Mouse (Mus musculus): ENCODE measurements around the gene Slamf9. TPM values are rescaled to one million over a fixed set of nuclear protein-coding genes. Genes with fewer than 3 reads are reported as not detected.

The Slamf9 gene
- polyA plus RNA-seq, 1 experiment from 2014 or later, result 1.5 TPM

DNA sequence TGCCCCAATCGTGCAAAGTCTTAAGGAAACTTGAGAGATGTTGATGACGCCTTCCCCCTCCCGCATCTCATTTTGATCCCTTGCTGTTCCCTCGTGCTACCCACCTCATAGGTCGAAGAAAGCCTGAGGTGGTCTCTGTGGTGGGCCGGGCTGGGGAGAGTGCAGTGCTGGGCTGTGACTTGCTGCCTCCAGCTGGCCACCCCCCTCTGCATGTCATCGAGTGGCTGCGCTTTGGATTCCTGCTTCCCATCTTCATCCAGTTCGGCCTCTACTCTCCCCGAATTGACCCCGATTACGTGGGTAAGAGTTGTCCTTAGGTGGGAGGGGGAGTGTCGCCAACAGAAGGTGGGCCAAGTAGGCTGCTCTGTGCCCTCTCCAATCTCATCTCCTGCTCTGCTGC is 9.5 kb downstream of the Slamf9 start:
- H3K4me2 ChIP-seq (ENCODE audit: low read depth, low read length), result no peak overlapping the region
- no peaks in the 10 kb centered on the region for H3K27me3 ChIP-seq (ENCODE audit: insufficient read depth, low read length)
- no peak overlapping the region for H3K9ac ChIP-seq (replicated peaks)
- no peaks in the 10 kb centered on the region for H3K9me3 ChIP-seq (ENCODE audit: low read length)
- H3K27ac ChIP-seq (ENCODE audit: low read depth), result no peak overlapping the region
- peaks cover 16% of the 10 kb centered on the region for H3K4me1 ChIP-seq (ENCODE audit: insufficient read depth)
- no peaks in the 10 kb centered on the region for H3K36me3 ChIP-seq (replicated peaks; ENCODE audit: insufficient read depth, low read length)
- DNase-seq (no peak), ATAC-seq (no peak)
- H3K4me3 ChIP-seq (ENCODE audit: low read depth, low read length), result no peak overlapping the region
- no peak for TF ChIP-seq EP300 (IDR thresholded peaks at IDR 0.05; ENCODE audit: low read depth)
- TF ChIP-seq CTCF (IDR thresholded peaks at IDR 0.05; ENCODE audit: low read depth), result no peak
- WGBS (ENCODE audit: insufficient replicate concordance), result 80% methylated on average over 13 of the region's 13 CpGs

DNA sequence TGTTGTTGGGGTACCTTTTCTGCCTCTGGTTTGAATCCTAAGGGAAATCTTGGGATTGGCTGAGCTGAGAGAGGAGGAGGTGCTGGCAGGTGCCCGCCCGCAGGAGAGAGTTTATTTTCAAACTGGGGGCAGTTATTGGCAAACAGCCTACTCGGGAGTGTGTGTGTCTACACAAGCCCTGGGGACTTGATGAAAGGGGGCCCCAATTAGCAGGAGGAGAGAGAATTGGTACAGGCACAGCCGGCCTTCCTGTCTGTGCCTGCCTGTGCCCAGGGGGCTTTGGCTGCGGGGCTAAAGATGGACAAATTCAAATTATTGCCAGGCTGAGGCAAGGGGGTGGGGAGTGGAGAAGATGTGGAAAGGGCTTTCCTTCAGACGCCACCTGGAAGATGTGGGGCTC is 10.7 kb downstream of the Slamf9 start:
- 76% methylated on average over 6 of the region's 6 CpGs for WGBS (ENCODE audit: insufficient replicate concordance)
- Histone ChIP-seq H3K4me3 (ENCODE audit: low read depth, low read length) (no peak overlapping the region), H3K27me3 (ENCODE audit: insufficient read depth, low read length) (no peaks in the 10 kb centered on the region), H3K9me3 (ENCODE audit: low read length) (no peaks in the 10 kb centered on the region), H3K36me3 (replicated peaks; ENCODE audit: insufficient read depth, low read length) (no peaks in the 10 kb centered on the region), H3K27ac (ENCODE audit: low read depth) (no peak overlapping the region), H3K4me2 (ENCODE audit: low read depth, low read length) (no peak overlapping the region), H3K4me1 (ENCODE audit: insufficient read depth) (peaks cover 20% of the 10 kb centered on the region), H3K9ac (replicated peaks) (no peak overlapping the region)
- TF ChIP-seq CTCF (IDR thresholded peaks at IDR 0.05; ENCODE audit: low read depth) (no peak), EP300 (IDR thresholded peaks at IDR 0.05; ENCODE audit: low read depth) (no peak)
- no peak for DNase-seq
- ATAC-seq, result no peak

DNA sequence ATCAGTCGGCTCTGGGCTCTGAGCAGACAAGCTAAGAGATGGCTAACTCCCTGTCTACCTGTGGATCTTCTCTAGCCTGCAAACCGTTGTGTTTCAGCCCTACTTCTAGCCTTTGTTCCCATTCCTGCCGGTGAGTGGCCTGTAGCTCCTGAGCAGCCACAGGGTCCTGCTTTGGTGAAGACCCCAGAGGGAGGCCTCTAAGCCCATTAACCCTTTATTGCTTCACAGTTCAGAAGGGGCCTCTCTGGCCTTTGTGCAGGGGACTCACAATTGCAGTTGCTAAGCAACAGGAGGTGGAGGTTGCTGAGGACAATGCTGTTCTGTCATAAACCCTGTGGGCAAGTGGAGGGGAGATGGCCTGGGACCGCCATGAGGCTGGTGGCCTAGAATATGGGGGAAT is 11.1 kb downstream of the Slamf9 start:
- H3K4me2 ChIP-seq (ENCODE audit: low read depth, low read length), result no peak overlapping the region
- H3K4me1 ChIP-seq (ENCODE audit: insufficient read depth), result peaks cover 17% of the 10 kb centered on the region
- no peaks in the 10 kb centered on the region for H3K36me3 ChIP-seq (replicated peaks; ENCODE audit: insufficient read depth, low read length)
- 67% methylated on average over 4 of the region's 4 CpGs for WGBS (ENCODE audit: insufficient replicate concordance)
- no peak overlapping the region for H3K9ac ChIP-seq (replicated peaks)
- ATAC-seq (no peak), DNase-seq (no peak)
- no peak overlapping the region for H3K4me3 ChIP-seq (ENCODE audit: low read depth, low read length)
- no peaks in the 10 kb centered on the region for H3K9me3 ChIP-seq (ENCODE audit: low read length)
- H3K27ac ChIP-seq (ENCODE audit: low read depth), result no peak overlapping the region
- H3K27me3 ChIP-seq (ENCODE audit: insufficient read depth, low read length), result no peaks in the 10 kb centered on the region
- TF ChIP-seq CTCF (IDR thresholded peaks at IDR 0.05; ENCODE audit: low read depth), result no peak

DNA sequence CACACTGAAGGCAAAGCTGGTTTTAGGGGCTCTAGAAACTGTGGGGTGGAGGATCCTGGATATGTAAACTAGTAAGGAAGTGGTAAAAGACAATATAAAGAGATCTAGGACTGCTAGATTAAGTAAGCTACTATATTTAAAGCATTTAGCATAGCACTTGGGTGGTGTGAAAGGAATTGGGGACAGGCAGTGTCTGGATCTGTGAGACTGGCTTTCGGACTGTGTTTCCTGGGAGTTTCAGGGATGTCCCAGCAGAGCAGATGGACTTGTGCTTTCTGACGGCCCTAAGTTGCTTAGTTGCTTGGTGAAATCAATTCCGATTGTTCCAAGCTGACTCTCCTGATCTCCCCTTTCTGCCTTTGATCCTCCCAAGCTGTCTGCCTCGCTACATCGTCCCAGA is 11.5 kb downstream of the Slamf9 start:
- H3K4me1 ChIP-seq (ENCODE audit: insufficient read depth), result peaks cover 14% of the 10 kb centered on the region
- no peak overlapping the region for H3K4me2 ChIP-seq (ENCODE audit: low read depth, low read length)
- DNase-seq (no peak), ATAC-seq (no peak)
- no peak overlapping the region for H3K4me3 ChIP-seq (ENCODE audit: low read depth, low read length)
- H3K27me3 ChIP-seq (ENCODE audit: insufficient read depth, low read length), result no peaks in the 10 kb centered on the region
- no peak overlapping the region for H3K27ac ChIP-seq (ENCODE audit: low read depth)
- no peak overlapping the region for H3K9ac ChIP-seq (replicated peaks)
- no peak for TF ChIP-seq CTCF (IDR thresholded peaks at IDR 0.05; ENCODE audit: low read depth)
- TF ChIP-seq EP300 (IDR thresholded peaks at IDR 0.05; ENCODE audit: low read depth), result no peak
- WGBS (ENCODE audit: insufficient replicate concordance), result 75% methylated on average over 5 of the region's 5 CpGs
- no peaks in the 10 kb centered on the region for H3K36me3 ChIP-seq (replicated peaks; ENCODE audit: insufficient read depth, low read length)
- H3K9me3 ChIP-seq (ENCODE audit: low read length), result no peaks in the 10 kb centered on the region

DNA sequence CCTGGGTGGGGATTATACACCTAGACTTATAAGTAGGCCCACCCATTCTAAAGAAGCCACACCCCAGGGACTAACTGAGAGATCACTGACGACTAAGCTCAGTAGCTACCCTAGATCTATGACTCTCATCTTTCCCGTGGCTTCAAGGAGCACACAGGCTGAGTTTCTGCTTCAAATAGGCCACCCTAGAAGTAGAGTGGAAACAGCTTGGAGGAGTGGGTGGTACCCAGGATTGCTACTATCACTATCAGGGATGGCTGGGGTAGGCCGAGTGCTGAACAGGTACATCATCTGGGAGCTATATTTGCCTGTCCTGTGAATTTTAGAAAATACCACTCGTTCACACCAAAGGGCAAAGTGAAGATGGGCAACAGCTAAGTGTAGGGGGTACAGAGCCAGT is 12.7 kb downstream of the Slamf9 start:
- no peaks in the 10 kb centered on the region for H3K9me3 ChIP-seq (ENCODE audit: low read length)
- H3K4me2 ChIP-seq (ENCODE audit: low read depth, low read length), result no peak overlapping the region
- DNase-seq, result no peak
- no peak overlapping the region for H3K4me3 ChIP-seq (ENCODE audit: low read depth, low read length)
- no peaks in the 10 kb centered on the region for H3K36me3 ChIP-seq (replicated peaks; ENCODE audit: insufficient read depth, low read length)
- 72% methylated on average over 4 of the region's 4 CpGs for WGBS (ENCODE audit: insufficient replicate concordance)
- H3K9ac ChIP-seq (replicated peaks), result no peak overlapping the region
- no peak overlapping the region for H3K27ac ChIP-seq (ENCODE audit: low read depth)
- ATAC-seq, result no peak
- no peaks in the 10 kb centered on the region for H3K27me3 ChIP-seq (ENCODE audit: insufficient read depth, low read length)
- TF ChIP-seq EP300 (IDR thresholded peaks at IDR 0.05; ENCODE audit: low read depth), result no peak
- no peak for TF ChIP-seq CTCF (IDR thresholded peaks at IDR 0.05; ENCODE audit: low read depth)
- peaks cover 6% of the 10 kb centered on the region for H3K4me1 ChIP-seq (ENCODE audit: insufficient read depth)

DNA sequence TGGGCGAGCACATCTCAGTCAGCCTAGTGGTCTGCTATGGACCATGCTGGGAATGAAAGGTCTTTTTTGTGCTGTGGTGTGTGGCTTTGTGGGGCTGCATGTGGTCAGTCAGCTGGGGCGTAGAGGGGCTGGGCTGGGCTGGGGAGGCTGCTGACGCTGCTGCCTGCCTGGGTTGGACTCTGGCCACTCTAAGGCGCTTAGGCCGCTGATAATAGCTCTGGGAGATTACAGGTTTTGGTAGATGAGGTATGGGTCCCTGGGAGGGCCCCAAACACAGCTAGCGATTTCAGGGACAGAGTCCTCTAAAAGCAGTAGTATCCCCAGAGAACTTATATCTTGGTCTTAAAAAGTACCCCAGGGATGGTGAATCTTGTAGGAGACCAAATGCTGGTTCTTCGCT is 13.7 kb downstream of the Slamf9 start:
- no peak for ATAC-seq
- WGBS (ENCODE audit: insufficient replicate concordance), result 59% methylated on average over 7 of the region's 7 CpGs

More for the DNA sequence above, 13.7 kb downstream of the Slamf9 start:
- no peak overlapping the region for H3K4me2 ChIP-seq (ENCODE audit: low read depth, low read length)
- H3K9me3 ChIP-seq (ENCODE audit: low read length), result no peaks in the 10 kb centered on the region
- DNase-seq, result no peak
- H3K36me3 ChIP-seq (replicated peaks; ENCODE audit: insufficient read depth, low read length), result no peaks in the 10 kb centered on the region
- TF ChIP-seq CTCF (IDR thresholded peaks at IDR 0.05; ENCODE audit: low read depth), result no peak
- no peak overlapping the region for H3K9ac ChIP-seq (replicated peaks)
- H3K27me3 ChIP-seq (ENCODE audit: insufficient read depth, low read length), result no peaks in the 10 kb centered on the region
- H3K4me1 ChIP-seq (ENCODE audit: insufficient read depth), result peaks cover 3% of the 10 kb centered on the region; the same call in 1 of the 2 replicates
- no peak overlapping the region for H3K27ac ChIP-seq (ENCODE audit: low read depth)
- H3K4me3 ChIP-seq (ENCODE audit: low read depth, low read length), result no peak overlapping the region

Measured in liver, postnatal 0 days (tissue).